Mouse (Mus musculus): Measurements from ENCODE around the gene Btnl4.

- TF ChIP-seq POLR2A (IDR thresholded peaks at IDR 0.05; ENCODE audit: borderline replicate concordance, insufficient read depth, low read length) (no peak), CTCF (IDR thresholded peaks at IDR 0.05; ENCODE audit: borderline replicate concordance, insufficient read depth, low read depth, low read length) (no peak)
Measured at GRCm38 (mm10) chr17:34420014-34420413, 57.1 kb downstream of the Btnl4 start.

Data from cerebellum, adult 2 months (tissue).